Mouse (Mus musculus): ENCODE results near the gene Egln3. TPM values are rescaled to one million over a fixed set of nuclear protein-coding genes. Genes with fewer than 3 reads are reported as not detected.

Egln3 gene
- total RNA-seq, 1 experiment from 2014 or later: 30.1 TPM

GRCm38 (mm10) chr12:54164724-54165050 is 39.0 kb downstream of the Egln3 start:
- peak; percentile 75 for ATAC-seq (replicated peaks; ENCODE audit: low read depth, poor library complexity, severe bottlenecking)

DNA sequence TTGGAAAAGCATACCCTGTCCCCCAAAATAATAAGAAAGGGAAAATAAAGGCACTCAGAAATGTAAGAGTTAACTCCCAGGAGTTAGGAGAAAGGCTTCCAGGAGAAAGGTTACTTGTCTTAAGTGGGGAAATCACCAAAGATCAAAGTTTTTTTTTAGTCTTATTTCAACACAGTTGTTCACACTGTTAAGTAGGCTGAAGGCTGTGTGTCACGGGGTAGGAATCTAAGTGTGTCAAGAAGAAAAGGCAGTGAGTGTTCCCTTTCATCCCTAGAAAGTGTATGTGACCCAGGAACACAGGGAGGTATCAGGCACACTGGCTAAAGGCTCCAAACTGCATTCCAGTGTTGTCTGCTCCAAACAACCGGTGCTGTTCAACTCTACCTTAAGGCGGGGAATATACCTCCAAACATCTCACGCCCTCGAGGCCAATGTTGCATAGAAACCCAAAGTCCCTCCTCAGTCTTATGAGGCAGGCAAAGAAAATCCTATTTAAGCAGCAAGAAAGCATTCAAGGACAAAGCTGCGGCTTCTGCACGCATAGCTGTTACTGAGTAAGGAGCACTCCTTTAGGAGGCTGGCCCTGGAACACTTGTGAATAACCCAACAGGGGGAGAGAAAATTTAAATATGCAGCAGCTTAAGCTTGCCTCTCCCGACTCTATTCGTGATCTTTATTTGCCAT is 39.5 kb downstream of the Egln3 start:
- ATAC-seq (replicated peaks; ENCODE audit: low read depth, poor library complexity, severe bottlenecking): no peak

DNA sequence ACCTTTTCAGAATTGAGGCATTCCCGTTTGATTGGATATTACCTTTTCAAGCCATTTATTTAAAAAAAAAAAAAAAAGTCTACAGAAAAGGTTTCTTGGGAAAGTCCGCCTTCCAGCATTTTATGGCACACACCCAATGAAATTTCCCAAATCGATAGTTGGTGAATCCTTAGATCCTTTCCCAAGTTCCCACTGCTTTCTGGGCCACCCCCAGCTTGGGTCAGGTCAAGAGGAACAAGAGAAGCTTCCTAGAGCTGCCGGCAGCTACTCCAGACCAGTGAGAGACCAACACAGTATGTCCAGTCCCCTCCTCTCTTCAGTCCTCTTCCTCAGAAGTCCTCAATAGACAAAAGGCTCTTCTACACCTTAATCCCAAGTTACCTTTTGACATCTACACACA is 40.5 kb downstream of the Egln3 start:
- ATAC-seq (replicated peaks; ENCODE audit: low read depth, poor library complexity, severe bottlenecking): no peak

GRCm38 (mm10) chr12:54162637-54163131 is 41.0 kb downstream of the Egln3 start:
- ATAC-seq (replicated peaks; ENCODE audit: low read depth, poor library complexity, severe bottlenecking): peak; percentile 87

GRCm38 (mm10) chr12:54161468-54162202 is 42.0 kb downstream of the Egln3 start:
- ATAC-seq (replicated peaks; ENCODE audit: low read depth, poor library complexity, severe bottlenecking): no peak

GRCm38 (mm10) chr12:54160279-54160678 is 43.4 kb downstream of the Egln3 start:
- no peak for ATAC-seq (replicated peaks; ENCODE audit: low read depth, poor library complexity, severe bottlenecking)

DNA sequence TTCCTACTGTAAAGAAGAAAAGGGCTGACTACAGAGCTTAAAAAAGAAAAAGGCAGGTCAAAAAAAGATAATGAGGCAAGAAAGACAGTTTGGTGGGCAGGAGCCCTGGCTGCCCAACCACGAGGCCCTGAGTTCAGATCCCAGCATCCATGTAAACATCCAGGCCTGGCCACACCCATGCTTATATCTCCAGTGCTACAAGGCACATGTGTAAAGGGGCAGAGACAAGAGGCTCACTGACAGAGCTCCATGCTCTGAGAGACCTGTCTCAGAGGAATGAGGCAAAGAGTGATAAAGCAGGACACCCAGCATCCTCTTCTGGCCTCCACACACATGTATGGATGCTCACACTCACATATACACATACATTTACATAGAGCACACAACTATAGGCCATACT is 48.9 kb downstream of the Egln3 start:
- ATAC-seq (replicated peaks; ENCODE audit: low read depth, poor library complexity, severe bottlenecking): no peak

DNA sequence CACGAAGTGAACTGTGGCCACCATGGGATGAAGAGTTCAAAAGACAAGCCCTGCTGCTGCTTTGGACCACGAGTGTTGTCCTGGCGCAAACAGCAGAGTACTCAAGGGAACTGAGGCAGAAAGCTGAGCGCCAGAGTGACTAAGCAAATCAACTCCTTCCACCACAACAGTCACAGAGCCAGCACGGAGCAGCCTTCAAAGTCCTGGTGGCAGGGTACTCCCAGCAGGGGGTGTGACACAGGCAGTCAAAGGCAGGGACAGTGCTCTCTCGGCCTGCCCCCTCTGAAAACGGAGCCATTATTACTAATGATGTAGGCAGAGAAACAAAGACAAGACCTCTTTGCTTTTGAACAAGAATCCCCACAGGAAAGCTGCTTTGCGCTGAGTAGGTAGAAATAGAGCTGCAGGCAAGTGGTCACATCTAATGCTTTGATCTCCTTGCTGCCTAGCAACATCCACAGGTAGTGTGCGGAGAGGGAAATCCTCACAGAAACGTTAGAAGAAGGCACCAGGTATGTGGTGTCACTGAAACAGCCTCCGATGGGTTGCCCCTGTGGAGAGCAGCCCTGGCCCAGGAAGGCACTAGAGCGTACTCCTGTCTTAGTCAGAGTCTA is 56.6 kb downstream of the Egln3 start:
- ATAC-seq (replicated peaks; ENCODE audit: low read depth, poor library complexity, severe bottlenecking): 0 out of 2 replicates have a peak, but pooled peaks have one; percentile 58
